Mouse (Mus musculus): ENCODE data around the gene Gm49358.

- TF ChIP-seq GATA1 (IDR thresholded peaks at IDR 0.05; ENCODE audit: low read length) = no peak
- TF ChIP-seq TAL1 (IDR thresholded peaks at IDR 0.05; ENCODE audit: low read length) = no peak
Measured at GRCm38 (mm10) chr10:86863429-86863828, 99.7 kb downstream of the Gm49358 start.

Measured in erythroblast, embryonic 14.5 days (primary cell).